Mouse (Mus musculus) B cell, adult 2 months (primary cell): Measurements from ENCODE around the gene Rhcg.

Experiments
- DNase-seq, 2 experiments: peaks; one replicate each; pipeline ENCODE4 v3.0.0; 2022

Gene Rhcg

GRCm38 (mm10) chr7:79617418-79617817, at the start of gene Rhcg:
Gene Rhcg, minus strand, starts transcription at chr7:79617657.
- DNase-seq: no peak

GRCm38 (mm10) chr7:79666690-79667089, 49.2 kb upstream of the Rhcg start:
- no peak for DNase-seq

- no peak for DNase-seq
Measured at GRCm38 (mm10) chr7:79661253-79661890, 43.9 kb upstream of the Rhcg start.

- peak in 1 of 2 experiments; percentile 4 for DNase-seq
Measured at GRCm38 (mm10) chr7:79660291-79661150, 43.1 kb upstream of the Rhcg start.

GRCm38 (mm10) chr7:79659578-79660290, 42.3 kb upstream of the Rhcg start, which contains the start of gene Ticrr:
Gene Ticrr, plus strand, starts transcription at chr7:79660196.
- DNase-seq: peak; percentile 99

GRCm38 (mm10) chr7:79654586-79654985, 37.1 kb upstream of the Rhcg start:
- DNase-seq: no peak

- DNase-seq: no peak
Measured at GRCm38 (mm10) chr7:79654185-79654584, 36.7 kb upstream of the Rhcg start.

GRCm38 (mm10) chr7:79649005-79649404, 31.5 kb upstream of the Rhcg start:
- peak; percentile 68 to 76 for DNase-seq

- DNase-seq: no peak
Measured at GRCm38 (mm10) chr7:79647233-79647632, 29.8 kb upstream of the Rhcg start.

GRCm38 (mm10) chr7:79631773-79632348, 14.4 kb upstream of the Rhcg start:
- no peak for DNase-seq

GRCm38 (mm10) chr7:79628271-79628913, 10.9 kb upstream of the Rhcg start:
- DNase-seq: no peak

GRCm38 (mm10) chr7:79626170-79626569, 8.7 kb upstream of the Rhcg start:
- no peak for DNase-seq

GRCm38 (mm10) chr7:79623086-79623485, 5.6 kb upstream of the Rhcg start:
- no peak for DNase-seq

- no peak for DNase-seq
Measured at GRCm38 (mm10) chr7:79619493-79619892, 2.0 kb upstream of the Rhcg start.

- DNase-seq: no peak
Measured at GRCm38 (mm10) chr7:79615941-79616340, 1.5 kb downstream of the Rhcg start.

GRCm38 (mm10) chr7:79615008-79615407, 2.4 kb downstream of the Rhcg start:
- DNase-seq: no peak

GRCm38 (mm10) chr7:79613314-79613713, 4.1 kb downstream of the Rhcg start:
- DNase-seq: no peak

- peak; percentile 44 to 49 for DNase-seq
Measured at GRCm38 (mm10) chr7:79612783-79613182, 4.7 kb downstream of the Rhcg start.

- no peak for DNase-seq
Measured at GRCm38 (mm10) chr7:79611901-79612300, 5.6 kb downstream of the Rhcg start.

GRCm38 (mm10) chr7:79607263-79607921, 10.1 kb downstream of the Rhcg start:
- no peak for DNase-seq

- DNase-seq: no peak
Measured at GRCm38 (mm10) chr7:79606766-79607165, 10.7 kb downstream of the Rhcg start.

- no peak for DNase-seq
Measured at GRCm38 (mm10) chr7:79602006-79602405, 15.5 kb downstream of the Rhcg start.
